Mouse (Mus musculus) liver, embryonic 12.5 days (tissue): ENCODE results near the gene Txndc2. TPM values are rescaled to one million over a fixed set of nuclear protein-coding genes. Genes with fewer than 3 reads are reported as not detected.

Experiments
- ATAC-seq: fragments of 200-750 bp; cut with Nextera tagmentation; 2 replicates; pipeline ENCODE4 v1.8.0; 2017; ENCODE audit warnings: moderate number of reproducible peaks, mild to moderate bottlenecking, moderate library complexity
- H3K27ac ChIP-seq: fragments of 300-500 bp; sonication (generic); 2 replicates; pipeline ENCODE4 v1.5.1; 2016; ENCODE audit warnings: mild to moderate bottlenecking
- H3K27me3 ChIP-seq: fragments of 300-500 bp; sonication (generic); replicated peaks from 2 replicates; pipeline ENCODE4 v1.6.1; 2016; ENCODE audit warnings: mild to moderate bottlenecking, moderate library complexity
- H3K36me3 ChIP-seq: fragments of 300-500 bp; sonication (generic); 2 replicates; pipeline ENCODE4 v1.6.1; 2016; ENCODE audit warnings: mild to moderate bottlenecking, moderate library complexity
- H3K4me1 ChIP-seq: fragments of 300-500 bp; sonication (generic); 2 replicates; pipeline ENCODE4 v1.6.1; 2016
- H3K4me2 ChIP-seq: fragments of 300-500 bp; sonication (generic); 2 replicates; pipeline ENCODE4 v1.6.1; 2016; ENCODE audit warnings: mild to moderate bottlenecking, moderate library complexity
- H3K4me3 ChIP-seq: fragments of 300-500 bp; sonication (generic); 2 replicates; pipeline ENCODE4 v1.5.1; 2016; ENCODE audit warnings: mild to moderate bottlenecking, moderate library complexity
- H3K9ac ChIP-seq: fragments of 300-500 bp; sonication (generic); 2 replicates; pipeline ENCODE4 v1.6.1; 2016; ENCODE audit warnings: mild to moderate bottlenecking, moderate library complexity
- H3K9me3 ChIP-seq: fragments of 300-500 bp; sonication (generic); replicated peaks from 2 replicates; pipeline ENCODE4 v1.6.1; 2016; ENCODE audit warnings: mild to moderate bottlenecking, moderate library complexity
- WGBS: fragments of 180-500 bp; shearing (Covaris S2); methylation state at CpG from one replicate; pipeline ENCODE4 v1.1.7; 2016; ENCODE audit not compliant: insufficient replicate concordance; 5-methylcytosine and 5-hydroxymethylcytosine counted together
- polyA plus RNA-seq: library from polyadenylated mRNA; unstranded; fragments of >200 nt; fragmentation: Nextera tagmentation; extraction: Ambion mirVana; gene quantifications from 2 replicates; pipeline ENCODE4 v1.2.1, GENCODE M21; 2016

Txndc2 gene
- polyA plus RNA-seq, 1 experiment from 2014 or later: not detected

DNA sequence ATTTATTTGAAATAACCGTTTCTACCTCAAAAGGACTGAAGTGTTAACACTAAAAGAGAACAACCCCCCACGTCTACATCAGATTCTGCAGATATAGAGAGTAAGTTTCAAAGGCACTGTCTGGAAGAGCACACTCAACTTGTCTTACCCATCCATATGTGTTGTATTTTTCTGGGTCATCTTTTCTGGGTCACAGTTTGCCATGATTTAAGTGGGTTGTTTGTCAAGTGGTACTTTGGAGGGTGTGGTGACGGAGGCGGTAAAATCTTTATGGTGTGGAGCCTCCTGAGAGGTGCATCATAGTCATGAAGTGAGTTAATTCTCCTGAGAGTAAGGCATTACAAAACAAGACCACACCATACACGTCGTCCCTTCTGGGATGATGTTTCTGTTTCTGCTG lies 16.4 kb downstream of the Txndc2 start:
- no peak overlapping the region for H3K4me2 ChIP-seq
- no peaks in the 10 kb centered on the region for H3K9me3 ChIP-seq
- no peak overlapping the region for H3K4me3 ChIP-seq
- no peaks in the 10 kb centered on the region; the same call in 1 of the 2 replicates for H3K27me3 ChIP-seq
- H3K36me3 ChIP-seq: no peaks in the 10 kb centered on the region
- 74% methylated on average over 6 of the region's 6 CpGs for WGBS
- no peak overlapping the region for H3K9ac ChIP-seq
- no peaks in the 10 kb centered on the region for H3K4me1 ChIP-seq
- H3K27ac ChIP-seq: no peak overlapping the region
- no peak for ATAC-seq

- Histone ChIP-seq H3K4me2 (no peak overlapping the region), H3K27me3 (no peaks in the 10 kb centered on the region; the same call in 1 of the 2 replicates), H3K27ac (no peak overlapping the region), H3K9ac (no peak overlapping the region), H3K36me3 (no peaks in the 10 kb centered on the region), H3K9me3 (no peaks in the 10 kb centered on the region), H3K4me1 (no peaks in the 10 kb centered on the region), H3K4me3 (no peak overlapping the region)
- no peak for ATAC-seq
These were observed 18.8 kb downstream of the Txndc2 start for GRCm38 (mm10) chr17:65623130-65623529.

DNA sequence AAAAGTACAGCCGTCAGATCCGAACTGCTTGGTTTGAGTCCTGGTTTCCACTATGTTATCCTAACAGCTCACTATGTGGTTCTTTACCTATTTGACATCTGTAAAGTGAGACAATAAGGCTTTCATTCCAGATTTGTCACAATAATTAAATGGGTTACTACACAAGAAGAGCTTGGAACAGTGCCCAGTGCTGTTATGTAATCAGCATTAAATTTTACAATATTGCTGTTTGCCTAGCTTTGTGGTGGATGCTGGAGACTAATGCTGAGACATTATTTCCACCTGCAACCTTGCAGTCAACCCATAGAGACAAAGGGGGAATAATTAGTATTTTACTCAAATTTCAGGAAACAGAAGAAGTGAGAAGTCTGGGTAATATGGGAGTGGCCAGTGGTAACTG lies 23.5 kb downstream of the Txndc2 start:
- 85% methylated on average over 2 of the region's 2 CpGs for WGBS
- no peaks in the 10 kb centered on the region for H3K36me3 ChIP-seq
- H3K4me1 ChIP-seq: peaks cover 7% of the 10 kb centered on the region; the same call in 1 of the 2 replicates
- H3K4me3 ChIP-seq: no peak overlapping the region
- ATAC-seq: no peak
- H3K27me3 ChIP-seq: no peaks in the 10 kb centered on the region; the same call in 1 of the 2 replicates
- no peak overlapping the region for H3K4me2 ChIP-seq
- no peak overlapping the region for H3K9ac ChIP-seq
- H3K27ac ChIP-seq: no peak overlapping the region
- H3K9me3 ChIP-seq: no peaks in the 10 kb centered on the region

GRCm38 (mm10) chr17:65615678-65616077 lies 26.3 kb downstream of the Txndc2 start:
- H3K36me3 ChIP-seq: no peaks in the 10 kb centered on the region
- no peaks in the 10 kb centered on the region for H3K9me3 ChIP-seq
- WGBS: 39% methylated on average over 3 of the region's 3 CpGs
- H3K27me3 ChIP-seq: no peaks in the 10 kb centered on the region
- H3K4me1 ChIP-seq: peaks cover 18% of the 10 kb centered on the region
- H3K9ac ChIP-seq: no peak overlapping the region
- H3K4me3 ChIP-seq: no peak overlapping the region
- H3K4me2 ChIP-seq: no peak overlapping the region
- H3K27ac ChIP-seq: no peak overlapping the region
- ATAC-seq: no peak

DNA sequence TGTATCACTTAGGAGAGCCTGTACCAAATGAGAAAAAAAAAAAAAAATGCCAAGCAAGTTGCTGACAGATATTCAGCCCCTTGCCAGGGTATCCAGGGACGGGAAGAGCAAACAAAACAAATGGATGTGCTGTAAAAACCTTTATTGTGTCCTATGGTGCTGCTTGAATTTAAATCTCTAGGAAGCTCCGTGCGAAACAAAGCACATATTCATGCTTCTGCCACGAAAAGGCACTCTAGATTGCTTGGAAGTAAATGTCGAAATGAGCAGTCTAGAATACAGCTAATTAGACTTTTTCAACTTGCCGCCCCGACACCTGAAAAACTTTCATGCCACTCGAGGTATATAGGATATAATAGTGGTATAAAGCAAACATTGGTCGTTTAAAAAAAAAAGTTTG lies 27.5 kb downstream of the Txndc2 start:
- peak overlapping the region; percentile 98 for H3K4me3 ChIP-seq
- peak overlapping the region; percentile 98 for H3K27ac ChIP-seq
- H3K4me1 ChIP-seq: peaks cover 28% of the 10 kb centered on the region
- H3K27me3 ChIP-seq: no peaks in the 10 kb centered on the region
- H3K9me3 ChIP-seq: no peaks in the 10 kb centered on the region
- H3K4me2 ChIP-seq: peak overlapping the region; percentile 85
- H3K9ac ChIP-seq: peak overlapping the region; percentile 99
- peaks cover 5% of the 10 kb centered on the region for H3K36me3 ChIP-seq
- no peak for ATAC-seq
- WGBS: 5% methylated on average over 9 of the region's 9 CpGs

DNA sequence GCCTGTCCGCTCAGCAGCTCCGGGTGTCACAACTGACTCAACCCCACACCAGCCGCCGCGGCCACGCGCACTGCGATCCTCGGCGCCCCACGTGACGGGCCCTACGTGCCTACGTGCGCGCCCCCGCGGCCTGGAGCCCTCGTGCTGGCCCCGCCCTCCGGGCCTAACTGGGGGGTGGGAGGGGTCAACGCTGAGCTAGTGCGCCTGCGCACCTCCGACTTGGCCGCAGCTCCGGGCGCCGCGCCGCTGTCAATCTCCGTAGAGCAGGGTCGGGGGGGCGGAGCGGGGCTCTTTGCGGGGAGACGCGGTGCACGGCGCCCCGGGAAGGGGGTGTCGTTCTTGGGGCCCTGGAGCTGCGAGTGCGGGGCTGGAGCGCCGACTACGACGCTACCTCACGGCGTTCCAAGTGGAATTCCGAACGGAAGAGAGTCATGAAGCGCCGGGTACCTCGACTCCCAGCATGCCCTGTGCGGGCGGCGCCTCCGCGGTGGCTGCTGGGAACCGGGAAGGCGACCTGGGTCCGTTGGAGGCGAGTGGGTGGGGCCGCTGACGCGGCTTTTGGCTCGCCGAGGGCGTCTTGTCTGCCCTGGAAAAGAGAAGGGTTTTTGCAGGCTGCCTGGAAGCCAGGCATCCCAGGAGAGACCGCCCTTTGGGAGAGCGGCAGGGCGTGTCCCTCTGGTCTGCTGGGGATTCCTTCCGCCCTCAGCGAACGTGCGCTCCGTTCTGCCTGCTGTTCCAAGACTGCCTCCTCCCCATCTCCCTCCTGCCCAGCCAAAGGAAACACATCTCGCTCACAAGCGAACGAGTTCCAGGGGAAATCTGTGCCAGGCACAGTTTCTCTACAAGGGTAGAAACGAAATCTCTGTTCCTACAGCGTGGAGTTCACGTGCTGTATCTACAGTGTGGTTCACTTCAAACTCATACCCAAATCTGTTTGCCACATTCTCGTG lies 28.2 kb downstream of the Txndc2 start, which contains the start of gene Vapa:
Gene Vapa (minus strand): TSS at position 93 of the 950 bp plus-strand sequence.
- peak within 1 kb of the TSS; percentile 98 for H3K4me3 ChIP-seq
- under 1% methylated on average over 73 of the region's 85 CpGs for WGBS
- H3K27me3 ChIP-seq: no peaks in the 10 kb centered on the region
- H3K4me1 ChIP-seq: peaks cover 35% of the 10 kb centered on the region
- H3K9ac ChIP-seq: peak within 1 kb of the TSS; percentile 99
- peak within 1 kb of the TSS; percentile 85 for H3K4me2 ChIP-seq
- H3K36me3 ChIP-seq: peaks cover 10% of the 10 kb centered on the region
- H3K9me3 ChIP-seq: no peaks in the 10 kb centered on the region
- ATAC-seq: peak; percentile 90
- H3K27ac ChIP-seq: peak within 1 kb of the TSS; percentile 98

- 3% methylated on average over 42 of the region's 42 CpGs for WGBS
- Histone ChIP-seq H3K9ac (peak overlapping the region; percentile 99), H3K4me2 (peak overlapping the region; percentile 85), H3K4me1 (peaks cover 41% of the 10 kb centered on the region), H3K9me3 (no peaks in the 10 kb centered on the region), H3K27me3 (no peaks in the 10 kb centered on the region), H3K27ac (peak overlapping the region; percentile 98), H3K36me3 (peaks cover 10% of the 10 kb centered on the region), H3K4me3 (peak overlapping the region; percentile 98)
- peak; percentile 66 for ATAC-seq
These were observed 28.9 kb downstream of the Txndc2 start for GRCm38 (mm10) chr17:65613142-65613462.

- H3K4me2 ChIP-seq: peak overlapping the region; percentile 85
- ATAC-seq: peak; percentile 50
- peak overlapping the region; percentile 98 for H3K27ac ChIP-seq
- under 1% methylated on average over 46 of the region's 91 CpGs for WGBS
- peaks cover 10% of the 10 kb centered on the region for H3K36me3 ChIP-seq
- peak overlapping the region; percentile 98 for H3K4me3 ChIP-seq
- peaks cover 47% of the 10 kb centered on the region for H3K4me1 ChIP-seq
- no peaks in the 10 kb centered on the region for H3K27me3 ChIP-seq
- H3K9me3 ChIP-seq: no peaks in the 10 kb centered on the region
- H3K9ac ChIP-seq: peak overlapping the region; percentile 99
These were observed 29.4 kb downstream of the Txndc2 start for GRCm38 (mm10) chr17:65612391-65613141.

- Histone ChIP-seq H3K27me3 (no peaks in the 10 kb centered on the region), H3K9me3 (no peaks in the 10 kb centered on the region), H3K36me3 (peaks cover 10% of the 10 kb centered on the region), H3K4me2 (peak overlapping the region; percentile 85), H3K4me1 (peaks cover 55% of the 10 kb centered on the region), H3K27ac (no peak overlapping the region), H3K9ac (peak overlapping the region; percentile 99), H3K4me3 (peak overlapping the region; percentile 98)
- WGBS: 8% methylated on average over 4 of the region's 4 CpGs
- ATAC-seq: no peak
These were observed 30.2 kb downstream of the Txndc2 start for GRCm38 (mm10) chr17:65611721-65612120.

DNA sequence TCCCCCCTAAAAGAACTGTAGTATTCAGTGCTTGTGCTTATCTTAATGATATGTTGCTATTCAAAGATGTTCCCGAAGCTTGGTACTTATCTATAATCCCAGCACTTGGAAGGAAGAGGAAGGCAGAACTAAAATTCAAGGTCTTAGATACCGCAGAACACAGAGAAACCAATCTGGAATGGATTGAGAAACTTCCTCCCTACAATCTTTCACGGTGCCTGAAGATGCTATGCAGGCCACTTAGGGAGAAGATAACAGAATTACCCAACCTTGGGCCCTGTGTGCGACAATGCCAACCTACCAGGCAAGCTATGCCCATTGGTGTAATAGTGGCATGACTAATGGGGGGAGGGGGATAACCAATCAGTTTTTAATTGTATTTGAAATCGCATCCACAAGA lies 33.2 kb downstream of the Txndc2 start:
- peak overlapping the region; percentile 58 for H3K4me2 ChIP-seq
- WGBS: 23% methylated on average over 5 of the region's 5 CpGs

DNA sequence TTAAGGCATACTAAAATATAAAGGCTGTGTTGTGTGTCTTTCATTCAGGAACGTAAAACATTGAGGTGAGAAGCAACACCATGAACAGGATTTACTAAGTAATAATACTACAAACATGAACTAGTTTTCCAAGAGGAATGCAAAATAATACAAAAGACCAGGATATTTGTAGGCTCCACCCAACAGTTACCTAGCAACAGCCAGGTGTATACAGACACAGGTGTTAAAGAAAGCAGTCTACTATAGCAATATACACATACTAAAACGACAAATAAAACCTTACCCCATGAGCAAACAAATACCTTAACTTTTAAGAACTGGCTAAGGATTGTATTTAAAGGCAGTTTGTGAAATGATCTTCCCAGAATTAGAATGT lies 33.7 kb downstream of the Txndc2 start:
- ATAC-seq: no peak
- Histone ChIP-seq H3K27me3 (no peaks in the 10 kb centered on the region), H3K4me3 (no peak overlapping the region), H3K4me2 (peak overlapping the region; percentile 58), H3K9me3 (no peaks in the 10 kb centered on the region), H3K4me1 (peaks cover 81% of the 10 kb centered on the region), H3K9ac (0 out of 2 replicates have a peak overlapping the region, but pooled peaks have one; percentile 17), H3K36me3 (peaks cover 10% of the 10 kb centered on the region), H3K27ac (0 out of 2 replicates have a peak overlapping the region, but pooled peaks have one; percentile 72)
- 79% methylated on average over 2 of the region's 2 CpGs for WGBS

More for the DNA sequence above, 33.2 kb downstream of the Txndc2 start:
- no peaks in the 10 kb centered on the region for H3K9me3 ChIP-seq
- H3K9ac ChIP-seq: no peak overlapping the region
- H3K36me3 ChIP-seq: peaks cover 10% of the 10 kb centered on the region
- 0 out of 2 replicates have a peak overlapping the region, but pooled peaks have one; percentile 0 for H3K4me3 ChIP-seq
- no peaks in the 10 kb centered on the region for H3K27me3 ChIP-seq
- H3K27ac ChIP-seq: peak overlapping the region; percentile 52; the same call in 1 of the 2 replicates
- peaks cover 78% of the 10 kb centered on the region for H3K4me1 ChIP-seq
- ATAC-seq: no peak
